Mouse (Mus musculus) layer of hippocampus, adult 9-10 months (tissue): Measurements from ENCODE around the gene Rbpj.

Experiments used
- DNase-seq: peaks from one replicate; pipeline ENCODE4 v3.0.0; 2022; ENCODE audit warnings: low spot score

Gene Rbpj

GRCm38 (mm10) chr5:53591683-53592050 is 125.7 kb downstream of the Rbpj start:
- DNase-seq, result no peak

GRCm38 (mm10) chr5:53593080-53593688 is 127.2 kb downstream of the Rbpj start:
- DNase-seq, result no peak

GRCm38 (mm10) chr5:53594274-53594673 is 128.3 kb downstream of the Rbpj start:
- peak; percentile 39 for DNase-seq

GRCm38 (mm10) chr5:53598510-53598909 is 132.6 kb downstream of the Rbpj start:
- DNase-seq, result peak; percentile 37

- no peak for DNase-seq
These were observed 133.2 kb downstream of the Rbpj start for GRCm38 (mm10) chr5:53599116-53599515.

- DNase-seq, result no peak
These were observed 136.2 kb downstream of the Rbpj start for GRCm38 (mm10) chr5:53602194-53602593.

- no peak for DNase-seq
These were observed 139.5 kb downstream of the Rbpj start for GRCm38 (mm10) chr5:53605450-53605849.

- DNase-seq, result no peak
These were observed 141.5 kb downstream of the Rbpj start for GRCm38 (mm10) chr5:53607230-53607996.

GRCm38 (mm10) chr5:53618844-53619243 is 152.9 kb downstream of the Rbpj start:
- no peak for DNase-seq

GRCm38 (mm10) chr5:53632026-53632425 is 166.1 kb downstream of the Rbpj start:
- DNase-seq, result no peak

- DNase-seq, result no peak
These were observed 170.8 kb downstream of the Rbpj start for GRCm38 (mm10) chr5:53636795-53637194.

- DNase-seq, result no peak
These were observed 171.3 kb downstream of the Rbpj start for GRCm38 (mm10) chr5:53637206-53637605.

GRCm38 (mm10) chr5:53638647-53639046 is 172.7 kb downstream of the Rbpj start:
- peak; percentile 27 for DNase-seq

GRCm38 (mm10) chr5:53646669-53647068 is 180.7 kb downstream of the Rbpj start:
- no peak for DNase-seq

- no peak for DNase-seq
These were observed 181.4 kb downstream of the Rbpj start for GRCm38 (mm10) chr5:53647358-53647757.

GRCm38 (mm10) chr5:53656596-53656995 is 190.6 kb downstream of the Rbpj start:
- no peak for DNase-seq

GRCm38 (mm10) chr5:53657925-53658324 is 192.0 kb downstream of the Rbpj start:
- no peak for DNase-seq

- no peak for DNase-seq
These were observed 195.6 kb downstream of the Rbpj start for GRCm38 (mm10) chr5:53661508-53661907.

GRCm38 (mm10) chr5:53662413-53662812 is 196.5 kb downstream of the Rbpj start:
- DNase-seq, result no peak

GRCm38 (mm10) chr5:53663665-53664064 is 197.7 kb downstream of the Rbpj start:
- no peak for DNase-seq

- no peak for DNase-seq
These were observed 202.1 kb downstream of the Rbpj start for GRCm38 (mm10) chr5:53668021-53668420.

GRCm38 (mm10) chr5:53670321-53670938 is 204.5 kb downstream of the Rbpj start:
- no peak for DNase-seq

GRCm38 (mm10) chr5:53671507-53671906 is 205.6 kb downstream of the Rbpj start:
- DNase-seq, result no peak
